Mouse (Mus musculus) myocyte (in vitro differentiated cells): ENCODE results near the gene Pwp2.

Experiments used
- POLR2A ChIP-seq: IDR thresholded peaks from one replicate; pipeline ENCODE4 v1.6.1; 2011; ENCODE audit warnings: low read depth, mild to moderate bottlenecking, control low read depth, moderate library complexity; ENCODE audit not compliant: insufficient read length
- TCF12 ChIP-seq: IDR thresholded peaks from one replicate; pipeline ENCODE4 v1.6.1; 2011; ENCODE audit warnings: mild to moderate bottlenecking, control low read depth; ENCODE audit not compliant: poor library complexity, insufficient read depth, severe bottlenecking
- TCF3 ChIP-seq: IDR thresholded peaks from one replicate; pipeline ENCODE4 v1.6.1; 2011; ENCODE audit warnings: low read depth, control low read depth; ENCODE audit not compliant: insufficient read length

- TF ChIP-seq TCF3: no peak
- TF ChIP-seq POLR2A: no peak
- TF ChIP-seq TCF12: no peak
Measured at GRCm38 (mm10) chr10:78216376-78217083, 31.6 kb upstream of the Pwp2 start.
